Mouse (Mus musculus): ENCODE measurements around the gene Ppp2r5b. TPM values are rescaled to one million over a fixed set of nuclear protein-coding genes. Genes with fewer than 3 reads are reported as not detected.

The Ppp2r5b gene
- total RNA-seq, 1 experiment from 2014 or later = 6.2 TPM

GRCm38 (mm10) chr19:6204265-6204664, 31.4 kb downstream of the Ppp2r5b start:
- no peak for ATAC-seq (replicated peaks in 1 of 2; ENCODE audit: insufficient read depth in 1 of 2, low FRiP score in 2 of 2, low TSS enrichment in 1 of 2, low read depth in 1 of 2, poor library complexity in 2 of 2, severe bottlenecking in 2 of 2)

- ATAC-seq (replicated peaks in 1 of 2; ENCODE audit: insufficient read depth in 1 of 2, low FRiP score in 2 of 2, low TSS enrichment in 1 of 2, low read depth in 1 of 2, poor library complexity in 2 of 2, severe bottlenecking in 2 of 2) = no peak
These were observed 51.5 kb downstream of the Ppp2r5b start, which contains the start of gene Majin for GRCm38 (mm10) chr19:6184131-6184530. Gene Majin, plus strand, starts transcription at chr19:6184388.

GRCm38 (mm10) chr19:6182534-6182933, 53.1 kb downstream of the Ppp2r5b start:
- ATAC-seq (replicated peaks in 1 of 2; ENCODE audit: insufficient read depth in 1 of 2, low FRiP score in 2 of 2, low TSS enrichment in 1 of 2, low read depth in 1 of 2, poor library complexity in 2 of 2, severe bottlenecking in 2 of 2) = no peak

GRCm38 (mm10) chr19:6181629-6182028, 54.0 kb downstream of the Ppp2r5b start:
- ATAC-seq (replicated peaks in 1 of 2; ENCODE audit: insufficient read depth in 1 of 2, low FRiP score in 2 of 2, low TSS enrichment in 1 of 2, low read depth in 1 of 2, poor library complexity in 2 of 2, severe bottlenecking in 2 of 2) = no peak

DNA sequence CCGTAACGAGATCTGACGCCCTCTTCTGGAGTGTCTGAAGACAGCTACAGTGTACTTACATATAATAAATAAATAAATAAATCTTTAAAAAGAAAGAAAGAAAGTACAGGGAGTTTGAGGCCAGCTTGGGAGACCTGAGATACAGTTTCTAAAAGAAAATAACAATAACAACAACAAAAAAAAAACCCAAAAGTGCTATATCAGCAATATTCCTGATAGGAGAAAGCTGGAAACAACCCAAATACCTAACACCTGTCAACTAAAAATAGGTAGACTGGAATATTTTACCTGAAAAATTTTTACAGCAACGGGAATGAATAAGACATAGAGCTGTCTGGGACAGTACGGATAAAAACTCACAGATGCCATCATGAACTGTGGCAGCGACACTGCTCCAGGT, 56.9 kb downstream of the Ppp2r5b start:
- no peak for ATAC-seq (replicated peaks in 1 of 2; ENCODE audit: insufficient read depth in 1 of 2, low FRiP score in 2 of 2, low TSS enrichment in 1 of 2, low read depth in 1 of 2, poor library complexity in 2 of 2, severe bottlenecking in 2 of 2)

Other genes starting within 250 kb of the Ppp2r5b start
- not detected in 2 replicates for gene Slc22a20, start 249.7 kb downstream of the Ppp2r5b start, total RNA-seq (2017)
- gene Capn1, start 220.0 kb downstream of the Ppp2r5b start, total RNA-seq (2017) = 32.4 and 37.5 TPM in 2 replicates
- 7.0 and 9.4 TPM in 2 replicates for gene Syvn1, start 189.3 kb downstream of the Ppp2r5b start, total RNA-seq (2017)
- 37.0 and 38.9 TPM in 2 replicates for gene Mrpl49, start 178.1 kb downstream of the Ppp2r5b start, total RNA-seq (2017)
- 1,306 and 2,041 TPM in 2 replicates for gene Fau, start 178.0 kb downstream of the Ppp2r5b start, total RNA-seq (2017)
- gene Znhit2, start 174.7 kb downstream of the Ppp2r5b start, total RNA-seq (2017) = 8.3 and 11.5 TPM in 2 replicates
- 1.3 and 3.0 TPM in 2 replicates for gene Tm7sf2, start 167.5 kb downstream of the Ppp2r5b start, total RNA-seq (2017)
- 46.8 and 52.8 TPM in 2 replicates for gene Vps51, start 158.6 kb downstream of the Ppp2r5b start, total RNA-seq (2017)
- gene Tmem262, start 155.8 kb downstream of the Ppp2r5b start, total RNA-seq (2017) = not detected in 2 replicates
- gene Gm28374, start 153.6 kb downstream of the Ppp2r5b start, total RNA-seq (2017) = not detected in 2 replicates
- gene Zfpl1, start 150.9 kb downstream of the Ppp2r5b start, total RNA-seq (2017) = 23.5 and 68.8 TPM in 2 replicates
- 25.8 and 26.8 TPM in 2 replicates for gene Cdca5, start 150.9 kb downstream of the Ppp2r5b start, total RNA-seq (2017)
- gene AC131692.1, start 141.5 kb downstream of the Ppp2r5b start, total RNA-seq (2017) = 1.3 and 1.5 TPM in 2 replicates
- gene Naaladl1, start 130.1 kb downstream of the Ppp2r5b start, total RNA-seq (2017) = 0.13 TPM in 1 of 2 replicates, not detected in the other
- 5.0 and 6.8 TPM in 2 replicates for gene Sac3d1, start 117.2 kb downstream of the Ppp2r5b start, total RNA-seq (2017)
- 3.4 and 13.4 TPM in 2 replicates for gene Snx15, start 107.6 kb downstream of the Ppp2r5b start, total RNA-seq (2017)
- 3.3 and 5.6 TPM in 2 replicates for gene Batf2, start 94.9 kb downstream of the Ppp2r5b start, total RNA-seq (2017)
- 24.9 and 37.0 TPM in 2 replicates for gene Arl2, start 94.3 kb downstream of the Ppp2r5b start, total RNA-seq (2017)
- gene Majin, start 51.5 kb downstream of the Ppp2r5b start, total RNA-seq (2017) = not detected in 2 replicates
- 1.3 TPM in 1 of 2 replicates, not detected in the other for gene Gpha2, start 9.5 kb downstream of the Ppp2r5b start, total RNA-seq (2017)
- gene Atg2a, start 5.8 kb upstream of the Ppp2r5b start, total RNA-seq (2017) = 9.5 and 10.6 TPM in 2 replicates
- 18.4 and 28.4 TPM in 2 replicates for gene Ehd1, start 40.9 kb upstream of the Ppp2r5b start, total RNA-seq (2017)
- 2.9 and 4.3 TPM in 2 replicates for gene Cdc42bpg, start 70.6 kb upstream of the Ppp2r5b start, total RNA-seq (2017)
- gene Men1, start 99.1 kb upstream of the Ppp2r5b start, total RNA-seq (2017) = 26.4 and 31.8 TPM in 2 replicates
- gene Map4k2, start 105.3 kb upstream of the Ppp2r5b start, total RNA-seq (2017) = 71.5 and 88.1 TPM in 2 replicates
- 298 and 325 TPM in 2 replicates for gene Sf1, start 127.8 kb upstream of the Ppp2r5b start, total RNA-seq (2017)
- gene Pygm, start 148.5 kb upstream of the Ppp2r5b start, total RNA-seq (2017) = 6.7 and 9.9 TPM in 2 replicates
- 101 and 113 TPM in 2 replicates for gene Rasgrp2, start 163.5 kb upstream of the Ppp2r5b start, total RNA-seq (2017)
- gene Nrxn2, start 182.9 kb upstream of the Ppp2r5b start, total RNA-seq (2017) = 0.25 and 0.44 TPM in 2 replicates